Mouse (Mus musculus): Measurements from ENCODE around the gene Col7a1. TPM values are rescaled to one million over a fixed set of nuclear protein-coding genes. Genes with fewer than 3 reads are reported as not detected.

Col7a1 gene
- polyA plus RNA-seq, 1 experiment from 2014 or later: 1.1 TPM

GRCm38 (mm10) chr9:108992085-108992469 lies 38.7 kb downstream of the Col7a1 start:
- Histone ChIP-seq H3K27me3 (ENCODE audit: control insufficient read depth, insufficient read depth, low read depth, low read length) (no peaks in the 10 kb centered on the region), H3K9me3 (replicated peaks; ENCODE audit: control insufficient read depth, low read length, poor library complexity, severe bottlenecking) (no peaks in the 10 kb centered on the region), H3K9ac (ENCODE audit: low read depth, low read length) (peak overlapping the region; percentile 86), H3K4me2 (ENCODE audit: low read length) (peak overlapping the region; percentile 62), H3K27ac (ENCODE audit: low read length) (peak overlapping the region; percentile 72), H3K4me1 (ENCODE audit: control insufficient read depth, insufficient read depth, low read length) (peaks cover 16% of the 10 kb centered on the region), H3K4me3 (ENCODE audit: low read depth, low read length) (peak overlapping the region; percentile 77), H3K36me3 (ENCODE audit: control insufficient read depth, insufficient read depth, low read length) (no peaks in the 10 kb centered on the region)
- no peak; the same call in 1 of the 2 replicates for ATAC-seq
- WGBS: 10% methylated on average over 18 of the region's 18 CpGs

DNA sequence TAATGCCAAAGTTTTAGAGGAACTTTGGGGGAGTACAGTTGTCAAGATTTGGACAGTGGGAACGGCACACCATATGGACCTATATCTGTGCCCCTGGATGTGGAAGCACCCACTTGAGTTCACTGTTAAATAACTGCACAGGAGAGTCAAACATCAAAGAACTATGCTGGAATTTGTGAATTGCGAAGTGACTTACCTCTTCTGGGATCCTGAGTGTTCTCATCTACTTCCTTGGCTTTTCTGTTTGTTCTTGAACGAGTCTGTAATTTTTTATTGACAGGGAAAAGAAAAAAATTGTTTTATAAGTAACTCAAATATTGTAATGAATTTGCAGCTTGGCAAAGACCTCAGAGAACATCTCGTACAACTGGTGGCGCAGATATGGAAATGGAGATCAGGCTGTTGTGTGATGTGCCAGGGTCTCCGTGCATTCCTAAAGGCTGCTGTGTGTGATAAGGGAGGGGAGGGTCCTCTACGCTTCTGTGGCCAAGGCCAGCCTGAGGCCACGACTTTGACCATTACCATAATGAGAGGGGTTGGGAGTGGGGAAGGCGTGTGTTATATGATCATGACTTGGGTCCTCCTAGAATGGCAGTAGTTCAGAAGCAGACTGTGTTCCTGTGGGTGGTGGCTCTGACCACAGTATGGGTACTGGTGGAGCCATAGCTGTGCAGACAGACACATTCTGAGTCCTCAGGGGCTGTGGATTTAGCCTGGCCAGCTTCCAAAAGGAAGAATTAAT lies 39.4 kb downstream of the Col7a1 start:
- Histone ChIP-seq H3K4me2 (ENCODE audit: low read length) (peak overlapping the region; percentile 62), H3K4me1 (ENCODE audit: control insufficient read depth, insufficient read depth, low read length) (peaks cover 16% of the 10 kb centered on the region), H3K27me3 (ENCODE audit: control insufficient read depth, insufficient read depth, low read depth, low read length) (no peaks in the 10 kb centered on the region), H3K9ac (ENCODE audit: low read depth, low read length) (peak overlapping the region; percentile 86; the same call in 1 of the 2 replicates), H3K36me3 (ENCODE audit: control insufficient read depth, insufficient read depth, low read length) (no peaks in the 10 kb centered on the region), H3K9me3 (replicated peaks; ENCODE audit: control insufficient read depth, low read length, poor library complexity, severe bottlenecking) (no peaks in the 10 kb centered on the region), H3K4me3 (ENCODE audit: low read depth, low read length) (peak overlapping the region; percentile 77), H3K27ac (ENCODE audit: low read length) (no peak overlapping the region)
- 86% methylated on average over 9 of the region's 9 CpGs for WGBS
- no peak for ATAC-seq

DNA sequence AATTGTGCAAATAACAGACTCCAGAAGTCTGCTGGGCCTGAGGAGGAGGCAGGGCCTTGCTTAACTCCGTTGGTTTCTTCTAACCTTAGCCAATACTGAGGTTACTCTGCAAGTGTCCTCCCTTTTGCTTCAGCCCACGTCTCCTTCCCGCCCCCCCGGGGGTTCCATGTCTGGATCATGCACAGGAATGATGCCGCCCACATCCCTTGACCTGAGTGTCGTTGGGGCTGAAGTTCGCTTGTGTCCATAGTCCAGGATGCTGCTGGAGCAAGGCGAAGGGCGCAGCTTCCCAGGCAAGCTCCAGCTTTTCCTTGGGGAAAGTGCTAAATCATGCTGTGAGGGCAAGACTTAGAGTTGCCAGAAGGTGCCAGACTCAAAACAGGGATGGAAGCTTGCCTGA lies 43.0 kb downstream of the Col7a1 start:
- ATAC-seq: no peak

DNA sequence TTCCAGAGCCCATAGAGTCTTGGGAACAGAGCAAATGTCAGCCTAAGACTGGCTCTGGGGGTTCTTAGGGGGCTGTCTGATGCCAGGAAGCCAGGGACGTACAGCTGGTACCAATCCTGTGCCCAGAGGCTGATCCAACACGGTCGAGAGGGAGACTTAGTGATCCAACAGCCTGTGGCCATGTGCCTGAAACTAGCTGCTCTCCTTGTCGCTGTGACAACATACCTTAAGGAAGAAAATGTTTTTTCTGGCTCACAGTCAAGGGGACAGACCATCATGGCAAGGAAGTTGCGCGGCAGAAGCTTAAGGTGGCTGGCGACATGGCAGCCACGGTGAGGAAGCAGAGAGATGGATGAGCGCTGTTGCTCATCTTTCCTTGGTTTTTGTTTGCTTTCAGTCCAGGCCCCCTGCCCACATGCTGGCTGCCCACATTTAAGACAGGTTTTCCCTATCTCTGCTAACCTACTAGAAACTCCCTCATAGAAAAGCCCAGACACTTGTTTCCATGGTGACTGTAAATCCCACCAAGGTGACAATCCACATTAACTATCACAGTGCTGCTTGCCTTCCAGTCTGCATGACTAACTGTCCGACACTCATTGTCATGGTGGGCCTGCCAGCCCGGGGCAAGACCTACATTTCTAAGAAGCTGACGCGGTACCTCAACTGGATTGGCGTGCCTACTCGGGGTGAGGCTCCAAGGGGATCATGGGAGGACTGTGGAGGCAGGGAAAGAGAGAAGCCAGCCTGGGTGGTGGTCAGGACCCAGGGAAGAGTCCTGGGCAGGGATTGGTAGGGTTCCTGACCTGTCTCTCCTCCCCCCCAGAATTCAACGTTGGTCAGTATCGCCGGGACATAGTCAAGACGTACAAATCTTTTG lies 45.1 kb downstream of the Col7a1 start:
- H3K27ac ChIP-seq (ENCODE audit: low read length): peak overlapping the region; percentile 58
- H3K4me1 ChIP-seq (ENCODE audit: control insufficient read depth, insufficient read depth, low read length): peaks cover 2% of the 10 kb centered on the region; the same call in 1 of the 2 replicates
- 0 out of 2 replicates have a peak overlapping the region, but pooled peaks have one; percentile 38 for H3K9ac ChIP-seq (ENCODE audit: low read depth, low read length)
- H3K9me3 ChIP-seq (replicated peaks; ENCODE audit: control insufficient read depth, low read length, poor library complexity, severe bottlenecking): no peaks in the 10 kb centered on the region
- H3K4me3 ChIP-seq (ENCODE audit: low read depth, low read length): no peak overlapping the region
- H3K27me3 ChIP-seq (ENCODE audit: control insufficient read depth, insufficient read depth, low read depth, low read length): no peaks in the 10 kb centered on the region
- 0 out of 2 replicates have a peak, but pooled peaks have one; percentile 15 for ATAC-seq
- WGBS: 72% methylated on average over 19 of the region's 19 CpGs
- peak overlapping the region; percentile 17; the same call in 1 of the 2 replicates for H3K4me2 ChIP-seq (ENCODE audit: low read length)
- peaks cover 4% of the 10 kb centered on the region; the same call in 1 of the 2 replicates for H3K36me3 ChIP-seq (ENCODE audit: control insufficient read depth, insufficient read depth, low read length)

More for the DNA sequence above, 43.0 kb downstream of the Col7a1 start:
- Histone ChIP-seq H3K9me3 (replicated peaks; ENCODE audit: control insufficient read depth, low read length, poor library complexity, severe bottlenecking) (no peaks in the 10 kb centered on the region), H3K4me1 (ENCODE audit: control insufficient read depth, insufficient read depth, low read length) (peaks cover 12% of the 10 kb centered on the region), H3K27ac (ENCODE audit: low read length) (no peak overlapping the region), H3K4me2 (ENCODE audit: low read length) (no peak overlapping the region), H3K27me3 (ENCODE audit: control insufficient read depth, insufficient read depth, low read depth, low read length) (no peaks in the 10 kb centered on the region), H3K4me3 (ENCODE audit: low read depth, low read length) (no peak overlapping the region), H3K36me3 (ENCODE audit: control insufficient read depth, insufficient read depth, low read length) (no peaks in the 10 kb centered on the region), H3K9ac (ENCODE audit: low read depth, low read length) (no peak overlapping the region)
- WGBS: 79% methylated on average over 9 of the region's 9 CpGs

GRCm38 (mm10) chr9:108999167-108999526 lies 45.8 kb downstream of the Col7a1 start:
- 77% methylated on average over 4 of the region's 4 CpGs for WGBS
- Histone ChIP-seq H3K9me3 (replicated peaks; ENCODE audit: control insufficient read depth, low read length, poor library complexity, severe bottlenecking) (no peaks in the 10 kb centered on the region), H3K9ac (ENCODE audit: low read depth, low read length) (no peak overlapping the region), H3K4me3 (ENCODE audit: low read depth, low read length) (no peak overlapping the region), H3K4me1 (ENCODE audit: control insufficient read depth, insufficient read depth, low read length) (peaks cover 2% of the 10 kb centered on the region; the same call in 1 of the 2 replicates), H3K27me3 (ENCODE audit: control insufficient read depth, insufficient read depth, low read depth, low read length) (no peaks in the 10 kb centered on the region), H3K36me3 (ENCODE audit: control insufficient read depth, insufficient read depth, low read length) (peaks cover 4% of the 10 kb centered on the region; the same call in 1 of the 2 replicates), H3K27ac (ENCODE audit: low read length) (0 out of 2 replicates have a peak overlapping the region, but pooled peaks have one; percentile 18), H3K4me2 (ENCODE audit: low read length) (no peak overlapping the region)
- no peak for ATAC-seq

- no peak for ATAC-seq
- no peaks in the 10 kb centered on the region for H3K27me3 ChIP-seq (ENCODE audit: control insufficient read depth, insufficient read depth, low read depth, low read length)
- no peak overlapping the region for H3K27ac ChIP-seq (ENCODE audit: low read length)
- H3K9me3 ChIP-seq (replicated peaks; ENCODE audit: control insufficient read depth, low read length, poor library complexity, severe bottlenecking): no peaks in the 10 kb centered on the region
- WGBS: 12% methylated on average over 3 of the region's 3 CpGs
- H3K4me2 ChIP-seq (ENCODE audit: low read length): no peak overlapping the region
- H3K4me3 ChIP-seq (ENCODE audit: low read depth, low read length): no peak overlapping the region
- peaks cover 6% of the 10 kb centered on the region; the same call in 1 of the 2 replicates for H3K36me3 ChIP-seq (ENCODE audit: control insufficient read depth, insufficient read depth, low read length)
- peaks cover 2% of the 10 kb centered on the region; the same call in 1 of the 2 replicates for H3K4me1 ChIP-seq (ENCODE audit: control insufficient read depth, insufficient read depth, low read length)
- no peak overlapping the region for H3K9ac ChIP-seq (ENCODE audit: low read depth, low read length)
Measured at GRCm38 (mm10) chr9:109000726-109001125, 47.3 kb downstream of the Col7a1 start.

GRCm38 (mm10) chr9:109003201-109003600 lies 49.8 kb downstream of the Col7a1 start:
- no peak for ATAC-seq
- H3K4me3 ChIP-seq (ENCODE audit: low read depth, low read length): no peak overlapping the region
- peaks cover 17% of the 10 kb centered on the region for H3K36me3 ChIP-seq (ENCODE audit: control insufficient read depth, insufficient read depth, low read length)
- 45% methylated on average over 2 of the region's 2 CpGs for WGBS
- H3K4me2 ChIP-seq (ENCODE audit: low read length): no peak overlapping the region
- H3K4me1 ChIP-seq (ENCODE audit: control insufficient read depth, insufficient read depth, low read length): peaks cover 2% of the 10 kb centered on the region; the same call in 1 of the 2 replicates
- no peak overlapping the region for H3K9ac ChIP-seq (ENCODE audit: low read depth, low read length)
- no peaks in the 10 kb centered on the region for H3K9me3 ChIP-seq (replicated peaks; ENCODE audit: control insufficient read depth, low read length, poor library complexity, severe bottlenecking)
- H3K27me3 ChIP-seq (ENCODE audit: control insufficient read depth, insufficient read depth, low read depth, low read length): no peaks in the 10 kb centered on the region
- no peak overlapping the region for H3K27ac ChIP-seq (ENCODE audit: low read length)

- Histone ChIP-seq H3K4me3 (ENCODE audit: low read depth, low read length) (no peak overlapping the region), H3K36me3 (ENCODE audit: control insufficient read depth, insufficient read depth, low read length) (peaks cover 23% of the 10 kb centered on the region), H3K9me3 (replicated peaks; ENCODE audit: control insufficient read depth, low read length, poor library complexity, severe bottlenecking) (no peaks in the 10 kb centered on the region), H3K27ac (ENCODE audit: low read length) (no peak overlapping the region), H3K4me2 (ENCODE audit: low read length) (no peak overlapping the region), H3K27me3 (ENCODE audit: control insufficient read depth, insufficient read depth, low read depth, low read length) (no peaks in the 10 kb centered on the region), H3K4me1 (ENCODE audit: control insufficient read depth, insufficient read depth, low read length) (no peaks in the 10 kb centered on the region), H3K9ac (ENCODE audit: low read depth, low read length) (no peak overlapping the region)
- no peak for ATAC-seq
- WGBS: 87% methylated on average over 21 of the region's 21 CpGs
Measured at GRCm38 (mm10) chr9:109007025-109007780, 53.8 kb downstream of the Col7a1 start.

Data from midbrain, embryonic 16.5 days (tissue).